Mouse (Mus musculus) cerebellum, adult 9-11 months (tissue): ENCODE results near the gene Mstn.

Experiments
- DNase-seq: peaks from one replicate; pipeline ENCODE4 v3.0.0; 2022

Gene Mstn

GRCm38 (mm10) chr1:53061340-53061739, at the start of gene Mstn:
Gene Mstn (plus strand): TSS chr1:53061640.
- no peak for DNase-seq

- no peak for DNase-seq
These were observed 46.7 kb upstream of the Mstn start for GRCm38 (mm10) chr1:53014716-53015115.

- no peak for DNase-seq
These were observed 45.8 kb upstream of the Mstn start for GRCm38 (mm10) chr1:53015606-53016005.

- DNase-seq = no peak
These were observed 42.5 kb upstream of the Mstn start for GRCm38 (mm10) chr1:53018746-53019505.

- DNase-seq = no peak
These were observed 41.4 kb upstream of the Mstn start, which contains the start of gene 1700019D03Rik for GRCm38 (mm10) chr1:53020079-53020478. Gene 1700019D03Rik (minus strand): TSS chr1:53020179.

- no peak for DNase-seq
These were observed 28.9 kb upstream of the Mstn start for GRCm38 (mm10) chr1:53032550-53032949.

GRCm38 (mm10) chr1:53037443-53037871, 24.0 kb upstream of the Mstn start:
- DNase-seq = peak; percentile 62

GRCm38 (mm10) chr1:53049763-53050427, 11.5 kb upstream of the Mstn start:
- no peak for DNase-seq

- peak; percentile 34 for DNase-seq
These were observed 8.1 kb upstream of the Mstn start for GRCm38 (mm10) chr1:53053087-53054022.

GRCm38 (mm10) chr1:53059106-53059505, 2.3 kb upstream of the Mstn start:
- DNase-seq = no peak

GRCm38 (mm10) chr1:53060499-53060898, 941 bp upstream of the Mstn start:
- no peak for DNase-seq

GRCm38 (mm10) chr1:53061871-53062608, 600 bp downstream of the Mstn start:
- no peak for DNase-seq

GRCm38 (mm10) chr1:53063921-53064320, 2.5 kb downstream of the Mstn start:
- no peak for DNase-seq

- DNase-seq = no peak
These were observed 8.5 kb downstream of the Mstn start for GRCm38 (mm10) chr1:53069726-53070514.

GRCm38 (mm10) chr1:53070664-53071175, 9.3 kb downstream of the Mstn start:
- no peak for DNase-seq

- DNase-seq = peak; percentile 36
These were observed 15.2 kb downstream of the Mstn start for GRCm38 (mm10) chr1:53076656-53077055.

- DNase-seq = peak; percentile 54
These were observed 18.4 kb downstream of the Mstn start for GRCm38 (mm10) chr1:53079876-53080275.

- no peak for DNase-seq
These were observed 19.2 kb downstream of the Mstn start for GRCm38 (mm10) chr1:53080603-53081002.

GRCm38 (mm10) chr1:53085256-53085655, 23.8 kb downstream of the Mstn start:
- no peak for DNase-seq

- DNase-seq = no peak
These were observed 24.6 kb downstream of the Mstn start for GRCm38 (mm10) chr1:53085991-53086390.

GRCm38 (mm10) chr1:53093180-53093579, 31.7 kb downstream of the Mstn start:
- peak; percentile 57 for DNase-seq
